Mouse (Mus musculus): ENCODE data around the gene Fahd1.

Gene Fahd1

GRCm38 (mm10) chr17:24847386-24847785, 2.8 kb downstream of the Fahd1 start:
- no peak for DNase-seq (ENCODE audit: low spot score in 2 of 2)

- no peak for DNase-seq (ENCODE audit: low spot score in 2 of 2)
Measured at GRCm38 (mm10) chr17:24844525-24844924, 5.6 kb downstream of the Fahd1 start.

GRCm38 (mm10) chr17:24842631-24843030, 7.5 kb downstream of the Fahd1 start:
- DNase-seq (ENCODE audit: low spot score in 2 of 2) = no peak

DNA sequence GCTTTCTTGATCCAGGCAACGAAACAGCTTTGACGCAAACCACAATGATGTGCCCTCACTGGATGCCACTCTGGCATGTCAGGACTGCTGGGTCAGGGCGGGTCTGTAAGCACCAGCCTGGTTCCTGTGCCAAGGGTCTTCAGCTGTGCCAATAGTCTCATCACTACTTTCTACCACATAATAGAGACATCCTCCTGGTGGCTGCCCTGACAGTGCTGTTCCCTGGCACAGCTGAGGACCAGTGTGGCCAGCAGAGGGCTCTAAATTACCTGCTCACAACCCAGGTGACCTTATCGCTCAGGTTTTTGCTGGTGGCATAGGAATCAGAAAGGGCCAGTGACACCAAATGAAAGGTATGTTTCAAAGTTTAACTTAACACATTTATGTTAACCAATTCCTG, 9.0 kb downstream of the Fahd1 start:
- no peak for DNase-seq (ENCODE audit: low spot score in 2 of 2)

- DNase-seq (ENCODE audit: low spot score in 2 of 2) = no peak
Measured at GRCm38 (mm10) chr17:24840341-24840740, 9.8 kb downstream of the Fahd1 start.

- peak; percentile 61 to 69 for DNase-seq (ENCODE audit: low spot score in 2 of 2)
Measured at GRCm38 (mm10) chr17:24839842-24840241, 10.3 kb downstream of the Fahd1 start, which contains the start of gene Hagh. Gene Hagh, plus strand, starts transcription at chr17:24840143.

DNA sequence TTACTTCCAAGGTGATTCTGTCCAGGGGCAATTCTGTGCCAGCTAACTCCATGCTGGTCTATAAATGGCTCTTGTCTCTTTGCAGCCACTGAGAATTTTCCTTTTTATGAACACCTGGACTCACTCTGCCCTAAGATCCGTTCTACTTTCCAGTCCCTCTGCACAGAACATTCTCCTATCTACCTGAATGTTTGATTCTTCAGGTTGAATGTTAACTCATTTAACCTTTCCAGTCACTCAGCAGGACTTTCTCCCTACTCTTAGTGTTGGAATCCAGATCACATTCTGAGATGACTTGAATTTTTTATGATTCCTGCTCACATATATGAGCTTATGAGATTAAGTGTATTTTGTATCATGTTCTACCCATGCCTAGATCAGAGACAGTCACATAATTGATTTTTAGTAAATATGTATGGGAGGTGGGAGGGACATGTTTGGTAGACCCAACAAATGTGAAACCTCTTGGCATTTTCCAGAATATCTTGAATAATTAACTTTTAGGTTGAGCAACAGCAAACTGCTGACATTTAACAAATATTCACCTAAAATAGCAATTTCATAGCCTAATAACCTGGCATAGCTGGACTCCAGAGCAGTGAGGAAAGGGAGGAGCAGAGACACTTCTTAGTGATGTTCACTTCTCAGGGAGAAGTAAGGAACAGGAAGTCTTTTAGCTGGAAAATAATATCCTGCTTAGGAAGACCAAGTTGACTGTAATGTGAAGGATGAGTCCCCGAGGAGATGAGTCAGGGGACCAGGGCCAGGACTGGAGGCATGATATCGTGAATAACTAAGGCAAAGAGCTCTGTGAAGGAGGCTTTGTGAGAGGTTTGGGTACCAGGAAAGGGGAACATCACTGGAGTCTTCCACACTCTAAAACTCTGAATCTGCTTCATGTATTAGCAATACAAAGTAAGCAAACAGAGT, 28.5 kb downstream of the Fahd1 start:
- DNase-seq (ENCODE audit: low spot score in 2 of 2) = no peak

DNA sequence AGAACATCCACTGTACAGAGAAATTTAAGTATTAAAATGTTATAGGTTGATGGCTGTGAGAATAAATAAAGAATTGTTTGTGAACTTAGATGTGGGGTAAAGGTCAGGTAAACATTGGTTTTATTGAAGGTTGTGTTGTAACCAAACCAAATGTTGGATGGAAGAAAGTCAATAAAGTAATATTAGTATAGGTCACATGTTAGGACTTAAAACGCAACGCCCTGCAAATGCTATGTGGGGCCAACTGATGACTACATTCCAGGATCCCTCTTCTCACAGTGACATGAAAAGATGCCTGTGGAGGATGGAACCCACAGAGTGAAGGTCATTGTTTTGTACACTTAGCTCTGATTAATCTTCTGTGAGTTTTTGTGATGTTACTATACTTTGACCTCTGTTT, 30.7 kb downstream of the Fahd1 start:
- DNase-seq (ENCODE audit: low spot score in 2 of 2) = no peak

DNA sequence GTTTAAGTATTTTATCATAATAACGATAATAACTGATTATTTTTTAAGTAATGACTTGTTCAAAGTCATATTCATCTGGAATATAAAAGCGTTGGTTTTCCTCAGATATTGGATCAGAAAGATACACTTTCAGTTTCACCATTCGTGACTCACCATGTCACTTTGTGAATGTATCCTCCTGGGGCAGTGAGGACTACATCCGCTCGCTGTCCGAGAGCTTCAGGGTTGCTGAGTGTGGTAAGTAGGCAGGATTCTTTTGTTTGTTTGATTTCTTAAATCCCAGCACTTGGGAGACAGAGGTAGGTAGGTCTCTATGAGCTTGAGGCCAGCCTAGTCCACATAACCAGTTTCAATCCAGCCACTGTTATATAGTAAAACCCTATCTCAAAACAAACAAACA, 32.0 kb downstream of the Fahd1 start:
- no peak for DNase-seq (ENCODE audit: low spot score in 2 of 2)

GRCm38 (mm10) chr17:24817503-24817902, 32.7 kb downstream of the Fahd1 start:
- no peak for DNase-seq (ENCODE audit: low spot score in 2 of 2)

GRCm38 (mm10) chr17:24815256-24815655, 34.9 kb downstream of the Fahd1 start:
- DNase-seq (ENCODE audit: low spot score in 2 of 2) = no peak

- no peak for DNase-seq (ENCODE audit: low spot score in 2 of 2)
Measured at GRCm38 (mm10) chr17:24812215-24812614, 37.9 kb downstream of the Fahd1 start.

DNA sequence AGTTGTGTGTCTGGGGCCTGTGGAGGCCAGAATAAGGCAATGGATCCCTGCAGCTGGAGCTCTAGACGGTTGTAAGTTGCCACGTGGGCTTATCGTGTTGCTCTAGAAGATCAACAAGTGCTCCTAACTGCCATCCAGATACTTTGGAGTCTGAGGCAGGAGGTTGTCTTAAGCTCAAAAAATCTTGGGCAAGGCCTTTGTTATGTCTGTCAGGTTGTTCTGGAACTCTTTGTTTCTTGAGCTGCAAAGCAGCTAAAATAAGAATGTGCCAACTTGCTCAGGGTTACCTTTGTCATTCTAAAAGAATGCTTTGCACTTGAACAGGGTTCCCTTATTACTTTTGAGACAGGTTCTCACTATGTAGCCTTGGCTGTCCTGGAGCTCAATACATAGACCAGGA, 39.0 kb downstream of the Fahd1 start:
- DNase-seq (ENCODE audit: low spot score in 2 of 2) = no peak

- peak; percentile 32 to 65 for DNase-seq (ENCODE audit: low spot score in 2 of 2)
Measured at GRCm38 (mm10) chr17:24803952-24804951, 45.9 kb downstream of the Fahd1 start, which contains the start of gene Meiob. Gene Meiob, plus strand, starts transcription at chr17:24804289.

- DNase-seq (ENCODE audit: low spot score in 2 of 2) = no peak
Measured at GRCm38 (mm10) chr17:24800524-24800923, 49.6 kb downstream of the Fahd1 start.

DNA sequence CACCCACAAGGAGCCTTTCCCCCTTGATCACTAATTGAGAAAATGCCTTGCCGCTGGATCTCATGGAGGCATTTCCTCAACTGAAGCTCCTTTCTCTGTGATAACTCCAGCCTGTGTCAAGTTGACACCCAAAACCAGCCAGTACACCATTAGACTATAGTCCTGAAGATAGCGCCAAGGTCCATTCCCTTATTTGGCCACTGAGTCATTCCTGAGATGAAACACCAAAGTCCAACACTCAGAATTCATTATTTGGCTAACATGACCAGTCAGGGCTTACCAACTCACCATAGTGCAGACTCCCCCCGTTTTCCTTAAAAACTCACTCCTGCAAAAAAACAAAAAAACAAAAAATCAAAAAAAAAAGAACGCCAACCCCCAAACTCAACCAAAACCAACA, 50.7 kb downstream of the Fahd1 start:
- DNase-seq (ENCODE audit: low spot score in 2 of 2) = no peak
